Mouse (Mus musculus) embryonic facial prominence, embryonic 15.5 days (tissue): ENCODE measurements around the gene 1700067P10Rik. TPM values are rescaled to one million over a fixed set of nuclear protein-coding genes. Genes with fewer than 3 reads are reported as not detected.

Experiments
- ATAC-seq: fragments of 200-750 bp; cut with Nextera tagmentation; 2 replicates; pipeline ENCODE4 v1.8.0; 2017; ENCODE audit warnings: low read depth, moderate TSS enrichment; ENCODE audit not compliant: insufficient number of reproducible peaks, low FRiP score, low TSS enrichment
- H3K27ac ChIP-seq: fragments of 300-500 bp; sonication (generic); replicated peaks from 2 replicates; pipeline ENCODE4 v1.5.1; 2015; ENCODE audit warnings: mild to moderate bottlenecking, inconsistent platforms
- H3K27me3 ChIP-seq: fragments of 300-500 bp; sonication (generic); 2 replicates; pipeline ENCODE4 v1.6.1; 2015; ENCODE audit warnings: inconsistent platforms
- H3K36me3 ChIP-seq: fragments of 300-500 bp; sonication (generic); 2 replicates; pipeline ENCODE4 v1.6.1; 2015; ENCODE audit warnings: mild to moderate bottlenecking, inconsistent platforms
- H3K4me1 ChIP-seq: fragments of 300-500 bp; sonication (generic); 2 replicates; pipeline ENCODE4 v1.6.1; 2015; ENCODE audit warnings: inconsistent platforms
- H3K4me2 ChIP-seq: fragments of 300-500 bp; sonication (generic); replicated peaks from 2 replicates; pipeline ENCODE4 v1.6.1; 2015; ENCODE audit warnings: mild to moderate bottlenecking, inconsistent platforms
- H3K4me3 ChIP-seq: fragments of 300-500 bp; sonication (generic); replicated peaks from 2 replicates; pipeline ENCODE4 v1.5.1; 2015; ENCODE audit warnings: mild to moderate bottlenecking, inconsistent platforms
- H3K9ac ChIP-seq: fragments of 300-500 bp; sonication (generic); 2 replicates; pipeline ENCODE4 v1.6.1; 2015; ENCODE audit warnings: inconsistent platforms
- H3K9me3 ChIP-seq: fragments of 300-500 bp; sonication (generic); replicated peaks from 2 replicates; pipeline ENCODE4 v1.6.1; 2016; ENCODE audit warnings: inconsistent platforms
- WGBS: fragments of 180-500 bp; shearing (Covaris S2); methylation state at CpG from one replicate; pipeline ENCODE4 v1.1.7; 2015; 5-methylcytosine and 5-hydroxymethylcytosine counted together
- polyA plus RNA-seq: library from polyadenylated mRNA; unstranded; fragments of >200 nt; fragmentation: Nextera tagmentation; extraction: Ambion mirVana; gene quantifications from 2 replicates; pipeline ENCODE4 v1.2.1, GENCODE M21; 2015

The 1700067P10Rik gene
- polyA plus RNA-seq, 1 experiment from 2014 or later: not detected

- no peak overlapping the region for H3K9ac ChIP-seq
- H3K4me3 ChIP-seq: peak overlapping the region; percentile 30
- H3K4me1 ChIP-seq: peaks cover 55% of the 10 kb centered on the region
- ATAC-seq: no peak
- H3K27me3 ChIP-seq: peaks cover 66% of the 10 kb centered on the region
- no peaks in the 10 kb centered on the region for H3K36me3 ChIP-seq
- 1% methylated on average over 40 of the region's 43 CpGs for WGBS
- peak overlapping the region; percentile 55 for H3K4me2 ChIP-seq
- H3K27ac ChIP-seq: no peak overlapping the region
- H3K9me3 ChIP-seq: no peaks in the 10 kb centered on the region
These were observed 8.8 kb downstream of the 1700067P10Rik start for GRCm38 (mm10) chr17:48097743-48098527.

- H3K4me2 ChIP-seq: peak overlapping the region; percentile 55
- peaks cover 66% of the 10 kb centered on the region for H3K27me3 ChIP-seq
- H3K4me1 ChIP-seq: peaks cover 55% of the 10 kb centered on the region
These were observed 9.4 kb downstream of the 1700067P10Rik start for GRCm38 (mm10) chr17:48098528-48098890.

DNA sequence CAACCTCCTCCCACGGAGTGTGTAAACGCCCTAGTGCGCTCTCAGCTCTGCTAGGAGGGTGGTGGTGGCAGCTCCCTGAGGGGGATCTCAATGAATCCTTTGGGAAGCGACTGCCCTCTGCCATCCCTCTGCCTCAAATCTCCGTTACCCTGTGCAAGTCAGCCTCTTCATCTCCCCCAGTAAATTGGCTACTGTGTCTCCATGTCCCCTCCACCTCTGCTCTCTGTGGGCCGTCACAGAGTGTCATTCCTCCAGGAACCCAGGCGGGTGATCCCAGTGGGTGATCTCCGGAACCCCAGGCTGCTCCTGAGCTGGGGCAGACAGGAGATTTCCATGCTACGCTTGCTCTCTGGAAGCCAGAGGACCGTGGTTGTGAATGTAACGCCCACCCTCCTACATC, 10.2 kb downstream of the 1700067P10Rik start:
- Histone ChIP-seq H3K9me3 (no peaks in the 10 kb centered on the region), H3K4me1 (peaks cover 55% of the 10 kb centered on the region), H3K36me3 (no peaks in the 10 kb centered on the region), H3K27me3 (peaks cover 61% of the 10 kb centered on the region), H3K4me2 (no peak overlapping the region), H3K9ac (no peak overlapping the region), H3K4me3 (no peak overlapping the region), H3K27ac (no peak overlapping the region)
- ATAC-seq: no peak
- WGBS: 24% methylated on average over 11 of the region's 11 CpGs

More at GRCm38 (mm10) chr17:48098528-48098890, 9.4 kb downstream of the 1700067P10Rik start:
- H3K9ac ChIP-seq: no peak overlapping the region
- no peak overlapping the region for H3K27ac ChIP-seq
- H3K36me3 ChIP-seq: no peaks in the 10 kb centered on the region
- 1% methylated on average over 19 of the region's 19 CpGs for WGBS
- H3K9me3 ChIP-seq: no peaks in the 10 kb centered on the region
- H3K4me3 ChIP-seq: peak overlapping the region; percentile 30
- ATAC-seq: no peak

DNA sequence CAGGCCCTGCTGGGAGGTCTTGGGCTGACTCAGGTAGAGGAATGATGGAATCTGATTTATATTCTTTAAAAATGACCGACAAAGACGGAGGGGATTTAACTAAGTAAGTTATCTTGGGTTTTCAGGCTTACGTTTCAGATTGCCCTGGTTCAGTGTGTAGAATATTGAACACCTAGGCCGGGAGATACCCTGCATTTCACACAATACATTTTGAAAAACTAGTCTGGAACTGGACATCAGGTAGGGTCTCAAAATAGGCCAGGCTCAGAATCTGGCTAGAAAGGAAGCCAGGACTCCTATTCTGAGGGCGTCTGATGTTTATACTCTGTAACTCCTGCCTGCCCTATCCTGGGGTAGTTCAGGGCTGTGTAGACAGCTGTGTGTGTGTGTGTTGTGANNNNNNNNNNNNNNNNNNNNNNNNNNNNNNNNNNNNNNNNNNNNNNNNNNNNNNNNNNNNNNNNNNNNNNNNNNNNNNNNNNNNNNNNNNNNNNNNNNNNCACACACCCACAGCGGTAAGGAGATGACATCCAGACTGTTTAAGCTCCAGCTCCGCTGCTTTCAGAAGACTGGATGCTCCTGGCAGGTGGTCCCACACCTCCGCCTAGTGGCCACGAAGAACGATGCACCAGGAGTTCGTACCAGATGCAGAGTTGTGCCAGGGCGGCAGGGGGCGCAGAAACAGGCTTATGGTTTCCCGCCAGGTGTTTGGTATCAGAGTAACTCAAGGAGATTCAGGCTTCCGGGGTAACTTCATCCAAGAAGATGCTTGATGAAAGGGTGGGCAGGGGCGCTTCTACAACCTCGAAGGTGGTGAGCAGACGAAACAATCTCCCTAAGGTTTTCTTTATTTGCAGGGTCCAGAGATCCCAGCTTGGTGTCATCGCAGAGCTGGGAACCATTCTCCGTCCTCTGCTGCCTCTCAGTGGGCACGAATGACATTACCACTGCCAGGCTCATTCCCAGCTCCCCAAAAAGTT, 11.6 kb downstream of the 1700067P10Rik start:
- WGBS: 13% methylated on average over 20 of the region's 21 CpGs

GRCm38 (mm10) chr17:48107333-48107732, 18.2 kb downstream of the 1700067P10Rik start:
- no peaks in the 10 kb centered on the region for H3K27me3 ChIP-seq
- no peaks in the 10 kb centered on the region for H3K9me3 ChIP-seq
- H3K36me3 ChIP-seq: no peaks in the 10 kb centered on the region
- WGBS: 40% methylated on average over 4 of the region's 4 CpGs
- no peak overlapping the region for H3K27ac ChIP-seq
- no peaks in the 10 kb centered on the region for H3K4me1 ChIP-seq
- no peak overlapping the region for H3K9ac ChIP-seq
- H3K4me2 ChIP-seq: no peak overlapping the region
- ATAC-seq: no peak
- no peak overlapping the region for H3K4me3 ChIP-seq

More for the DNA sequence above, 11.6 kb downstream of the 1700067P10Rik start:
- H3K9me3 ChIP-seq: no peaks in the 10 kb centered on the region
- H3K36me3 ChIP-seq: no peaks in the 10 kb centered on the region
- peak overlapping the region; percentile 52 for H3K4me2 ChIP-seq
- no peak overlapping the region for H3K27ac ChIP-seq
- H3K4me3 ChIP-seq: peak overlapping the region; percentile 36
- peaks cover 47% of the 10 kb centered on the region for H3K27me3 ChIP-seq
- H3K9ac ChIP-seq: no peak overlapping the region
- peak; percentile 60; the same call in 1 of the 2 replicates for ATAC-seq
- H3K4me1 ChIP-seq: peaks cover 42% of the 10 kb centered on the region

DNA sequence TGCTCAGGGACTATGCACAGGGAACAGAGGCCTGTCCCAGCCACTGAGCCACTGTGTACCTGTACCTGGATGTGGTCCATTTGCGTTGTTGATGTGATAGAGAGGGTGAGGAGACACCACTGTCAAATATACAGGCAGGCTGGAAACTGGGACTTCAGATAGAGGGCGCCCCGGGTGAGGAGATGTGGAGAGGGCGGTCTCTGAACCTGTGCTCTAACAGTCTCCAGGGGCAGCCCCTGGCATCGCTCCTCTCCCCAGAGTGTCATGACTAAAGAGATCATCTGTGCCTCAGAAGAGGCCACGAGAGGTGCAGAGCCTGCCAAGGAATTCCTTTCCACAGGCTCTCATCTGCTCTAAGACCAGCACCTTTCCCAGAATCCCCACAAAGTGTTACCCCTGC, 18.7 kb downstream of the 1700067P10Rik start:
- Histone ChIP-seq H3K27ac (no peak overlapping the region), H3K36me3 (no peaks in the 10 kb centered on the region), H3K4me1 (no peaks in the 10 kb centered on the region), H3K4me2 (no peak overlapping the region), H3K9ac (no peak overlapping the region), H3K9me3 (no peaks in the 10 kb centered on the region), H3K4me3 (no peak overlapping the region), H3K27me3 (no peaks in the 10 kb centered on the region)
- ATAC-seq: no peak
- WGBS: 52% methylated on average over 6 of the region's 6 CpGs

DNA sequence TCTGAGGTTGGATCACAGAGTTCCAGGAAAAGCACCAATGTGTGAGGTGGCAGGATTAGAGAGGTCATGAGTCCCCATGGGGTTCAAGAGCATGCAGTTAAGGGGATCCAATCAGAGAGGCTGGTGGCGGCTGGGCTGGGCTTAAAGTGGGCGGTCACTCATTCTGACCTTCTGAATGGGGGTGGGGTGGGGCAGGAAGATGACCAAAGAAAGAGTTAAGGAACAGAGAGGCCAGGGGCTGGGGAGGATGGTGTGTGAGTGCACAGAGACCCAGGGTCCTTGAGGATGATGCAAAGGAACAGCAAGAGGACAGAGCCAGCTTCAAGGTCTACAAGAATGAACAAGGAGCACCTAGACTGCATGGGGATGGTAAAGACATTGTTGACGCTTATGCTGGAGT, 19.4 kb downstream of the 1700067P10Rik start:
- ATAC-seq: no peak
- no peaks in the 10 kb centered on the region for H3K9me3 ChIP-seq

GRCm38 (mm10) chr17:48110547-48111287, 21.6 kb downstream of the 1700067P10Rik start:
- no peak for ATAC-seq
- no peaks in the 10 kb centered on the region for H3K4me1 ChIP-seq
- no peak overlapping the region for H3K4me3 ChIP-seq
- H3K27ac ChIP-seq: no peak overlapping the region
- no peaks in the 10 kb centered on the region for H3K27me3 ChIP-seq
- H3K9ac ChIP-seq: no peak overlapping the region
- 45% methylated on average over 8 of the region's 8 CpGs for WGBS
- no peaks in the 10 kb centered on the region for H3K36me3 ChIP-seq
- H3K9me3 ChIP-seq: no peaks in the 10 kb centered on the region
- no peak overlapping the region for H3K4me2 ChIP-seq

More for the DNA sequence above, 19.4 kb downstream of the 1700067P10Rik start:
- Histone ChIP-seq H3K27me3 (no peaks in the 10 kb centered on the region), H3K36me3 (no peaks in the 10 kb centered on the region), H3K9ac (no peak overlapping the region), H3K4me2 (no peak overlapping the region), H3K27ac (no peak overlapping the region), H3K4me1 (no peaks in the 10 kb centered on the region), H3K4me3 (no peak overlapping the region)
- 78% methylated on average over 3 of the region's 3 CpGs for WGBS

DNA sequence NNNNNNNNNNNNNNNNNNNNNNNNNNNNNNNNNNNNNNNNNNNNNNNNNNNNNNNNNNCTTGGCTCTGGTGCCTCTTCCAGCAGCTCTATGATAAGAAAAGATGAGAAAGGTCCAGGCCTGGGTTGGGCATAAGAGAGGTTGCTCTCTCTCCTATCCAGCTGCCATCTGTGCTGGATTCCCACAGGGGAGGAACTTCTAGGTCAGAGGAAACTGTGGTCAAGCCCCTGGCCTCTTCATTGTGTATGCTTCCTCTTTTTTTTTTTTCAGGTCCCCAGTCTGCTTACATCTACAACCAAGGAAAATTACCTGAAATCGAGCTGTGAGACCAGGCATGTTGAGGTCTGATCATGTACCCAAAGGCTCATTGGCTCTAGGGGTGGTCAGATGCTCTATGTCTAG, 29.5 kb downstream of the 1700067P10Rik start:
- H3K27me3 ChIP-seq: no peaks in the 10 kb centered on the region
- WGBS: 38% methylated on average over 1 of the region's 1 CpGs

DNA sequence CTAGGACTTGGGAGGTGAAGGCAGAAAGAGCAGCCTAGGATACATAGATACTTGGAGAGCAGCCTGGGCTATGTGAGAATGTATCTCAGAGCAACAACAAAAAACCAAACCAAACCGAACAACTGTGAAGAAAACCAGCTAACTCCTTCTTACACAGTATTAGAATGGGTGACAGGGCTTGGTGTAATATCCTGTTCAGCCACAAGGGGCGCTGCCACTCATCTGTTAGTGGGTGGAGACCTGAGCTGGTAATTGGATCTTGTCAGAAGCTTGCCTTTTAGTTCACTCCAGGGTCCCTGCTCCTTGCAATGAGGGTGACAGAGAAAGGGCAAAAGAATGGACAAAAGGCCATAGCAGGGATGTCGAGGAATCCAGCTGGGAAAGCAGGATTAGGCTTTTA, 30.5 kb downstream of the 1700067P10Rik start:
- no peak overlapping the region for H3K9ac ChIP-seq
- no peak overlapping the region for H3K27ac ChIP-seq
- no peak overlapping the region for H3K4me3 ChIP-seq
- H3K36me3 ChIP-seq: no peaks in the 10 kb centered on the region
- H3K4me1 ChIP-seq: no peaks in the 10 kb centered on the region
- ATAC-seq: 0 out of 2 replicates have a peak, but pooled peaks have one; percentile 29
- H3K4me2 ChIP-seq: no peak overlapping the region
- no peaks in the 10 kb centered on the region for H3K9me3 ChIP-seq
- WGBS: 27% methylated on average over 3 of the region's 3 CpGs
- no peaks in the 10 kb centered on the region for H3K27me3 ChIP-seq

More for the DNA sequence above, 29.5 kb downstream of the 1700067P10Rik start:
- no peaks in the 10 kb centered on the region for H3K36me3 ChIP-seq
- no peak overlapping the region for H3K9ac ChIP-seq
- no peak overlapping the region for H3K4me3 ChIP-seq
- H3K4me1 ChIP-seq: no peaks in the 10 kb centered on the region
- no peak for ATAC-seq
- H3K9me3 ChIP-seq: no peaks in the 10 kb centered on the region
- H3K4me2 ChIP-seq: no peak overlapping the region
- no peak overlapping the region for H3K27ac ChIP-seq

DNA sequence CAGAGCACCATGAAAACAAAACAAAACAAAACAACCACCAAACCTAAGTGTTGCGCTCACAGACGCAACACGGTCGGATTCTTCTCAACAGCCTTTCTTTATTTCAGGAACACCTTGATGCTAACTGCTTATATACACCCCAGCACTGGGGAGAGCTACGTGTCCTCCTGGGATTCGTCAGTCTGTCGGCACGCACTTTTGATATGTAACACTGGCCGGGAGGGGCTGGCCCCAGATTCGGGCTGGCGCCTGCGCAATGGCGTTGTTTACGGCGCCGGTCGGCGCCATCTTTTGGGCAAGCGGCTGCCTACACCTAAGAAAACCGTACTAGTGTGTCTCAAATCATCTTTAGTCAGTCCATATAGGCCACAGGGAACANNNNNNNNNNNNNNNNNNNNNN, 31.3 kb downstream of the 1700067P10Rik start:
- Histone ChIP-seq H3K4me1 (no peaks in the 10 kb centered on the region), H3K36me3 (no peaks in the 10 kb centered on the region), H3K4me2 (no peak overlapping the region), H3K4me3 (no peak overlapping the region), H3K9ac (no peak overlapping the region), H3K9me3 (no peaks in the 10 kb centered on the region), H3K27ac (no peak overlapping the region), H3K27me3 (no peaks in the 10 kb centered on the region)
- 91% methylated on average over 20 of the region's 20 CpGs for WGBS
- ATAC-seq: no peak
